Mouse (Mus musculus) cerebral cortex, adult 2 months (tissue): ENCODE data around the gene Tspan5.

Experiments
- WGBS: fragments of 180-500 bp; shearing (Covaris S2); methylation state at CpG from one replicate; pipeline ENCODE4 v1.1.7; 2018; 5-methylcytosine and 5-hydroxymethylcytosine counted together

Gene Tspan5

GRCm38 (mm10) chr3:138807795-138808194 is 65.8 kb downstream of the Tspan5 start:
- 66% methylated on average over 4 of the region's 4 CpGs for WGBS

- 73% methylated on average over 8 of the region's 8 CpGs for WGBS
Measured at GRCm38 (mm10) chr3:138809509-138809908, 67.5 kb downstream of the Tspan5 start.

GRCm38 (mm10) chr3:138812565-138812964 is 70.6 kb downstream of the Tspan5 start:
- WGBS: 50% methylated on average over 3 of the region's 3 CpGs

- 79% methylated on average over 13 of the region's 13 CpGs for WGBS
Measured at GRCm38 (mm10) chr3:138813139-138813810, 71.3 kb downstream of the Tspan5 start.

GRCm38 (mm10) chr3:138814457-138814856 is 72.5 kb downstream of the Tspan5 start:
- 45% methylated on average over 5 of the region's 5 CpGs for WGBS

GRCm38 (mm10) chr3:138815127-138815837 is 73.3 kb downstream of the Tspan5 start:
- 58% methylated on average over 7 of the region's 7 CpGs for WGBS

- 48% methylated on average over 5 of the region's 5 CpGs for WGBS
Measured at GRCm38 (mm10) chr3:138816888-138817656, 75.1 kb downstream of the Tspan5 start.

GRCm38 (mm10) chr3:138819862-138820261 is 77.9 kb downstream of the Tspan5 start:
- WGBS: 79% methylated on average over 6 of the region's 6 CpGs

GRCm38 (mm10) chr3:138820296-138820695 is 78.3 kb downstream of the Tspan5 start:
- WGBS: 69% methylated on average over 5 of the region's 5 CpGs

GRCm38 (mm10) chr3:138821886-138822445 is 80.0 kb downstream of the Tspan5 start:
- WGBS: 54% methylated on average over 5 of the region's 5 CpGs

- 83% methylated on average over 9 of the region's 9 CpGs for WGBS
Measured at GRCm38 (mm10) chr3:138823857-138824256, 81.9 kb downstream of the Tspan5 start.

GRCm38 (mm10) chr3:138825296-138825695 is 83.3 kb downstream of the Tspan5 start:
- 46% methylated on average over 6 of the region's 6 CpGs for WGBS

GRCm38 (mm10) chr3:138826243-138826800 is 84.3 kb downstream of the Tspan5 start:
- WGBS: 88% methylated on average over 8 of the region's 8 CpGs

- 53% methylated on average over 9 of the region's 9 CpGs for WGBS
Measured at GRCm38 (mm10) chr3:138832827-138833517, 91.0 kb downstream of the Tspan5 start.

GRCm38 (mm10) chr3:138834174-138834573 is 92.2 kb downstream of the Tspan5 start:
- 42% methylated on average over 11 of the region's 11 CpGs for WGBS

GRCm38 (mm10) chr3:138836937-138837336 is 94.9 kb downstream of the Tspan5 start:
- 62% methylated on average over 5 of the region's 5 CpGs for WGBS

GRCm38 (mm10) chr3:138837651-138838050 is 95.7 kb downstream of the Tspan5 start:
- WGBS: 87% methylated on average over 6 of the region's 6 CpGs

GRCm38 (mm10) chr3:138839656-138840055 is 97.7 kb downstream of the Tspan5 start:
- 63% methylated on average over 6 of the region's 6 CpGs for WGBS

- WGBS: 55% methylated on average over 5 of the region's 5 CpGs
Measured at GRCm38 (mm10) chr3:138841288-138841687, 99.3 kb downstream of the Tspan5 start.

GRCm38 (mm10) chr3:138843180-138843579 is 101.2 kb downstream of the Tspan5 start:
- WGBS: 89% methylated on average over 2 of the region's 2 CpGs

- 86% methylated on average over 5 of the region's 5 CpGs for WGBS
Measured at GRCm38 (mm10) chr3:138843641-138844040, 101.6 kb downstream of the Tspan5 start.
